Mouse (Mus musculus) spleen, postnatal 36 days (tissue): ENCODE results near the gene Dnajc7.
"Not testable (repeated sequence)": the region's sequence is repeated elsewhere in the genome, so short reads cannot be mapped to it uniquely, and the experiment has no call there.

Source experiments
- DNase-seq, 2 experiments: peaks; one replicate each; pipeline ENCODE4 v3.0.0; 2022; ENCODE audit warnings: low spot score in 2 of 2, mixed read lengths in 1 of 2

The Dnajc7 gene

GRCm38 (mm10) chr11:100550101-100550500 lies 69.9 kb downstream of the Dnajc7 start:
- DNase-seq, result no peak

- no peak for DNase-seq
Observed at GRCm38 (mm10) chr11:100549466-100549865, 70.5 kb downstream of the Dnajc7 start.

- no peak for DNase-seq
Observed at GRCm38 (mm10) chr11:100548141-100548540, 71.8 kb downstream of the Dnajc7 start.

GRCm38 (mm10) chr11:100546955-100547354 lies 73.0 kb downstream of the Dnajc7 start:
- no peak for DNase-seq

- DNase-seq, result no peak
Observed at GRCm38 (mm10) chr11:100545746-100546085, 74.3 kb downstream of the Dnajc7 start.

GRCm38 (mm10) chr11:100544832-100545745 lies 74.9 kb downstream of the Dnajc7 start, which contains the start of gene Ttc25:
Ttc25 (plus strand) TSS chr11:100545607.
- DNase-seq, result peak; percentile 85 to 86

GRCm38 (mm10) chr11:100541577-100541976 lies 78.4 kb downstream of the Dnajc7 start:
- no peak for DNase-seq

- no peak for DNase-seq
Observed at GRCm38 (mm10) chr11:100540966-100541365, 79.0 kb downstream of the Dnajc7 start.

GRCm38 (mm10) chr11:100536466-100536865 lies 83.5 kb downstream of the Dnajc7 start:
- DNase-seq, result no peak

GRCm38 (mm10) chr11:100535996-100536395 lies 84.0 kb downstream of the Dnajc7 start:
- no peak for DNase-seq

GRCm38 (mm10) chr11:100534821-100535220 lies 85.1 kb downstream of the Dnajc7 start:
- DNase-seq, result not testable (repeated sequence)

- not testable (repeated sequence) for DNase-seq
Observed at GRCm38 (mm10) chr11:100534411-100534810, 85.6 kb downstream of the Dnajc7 start.

- DNase-seq, result no peak
Observed at GRCm38 (mm10) chr11:100533871-100534270, 86.1 kb downstream of the Dnajc7 start.
